Mouse (Mus musculus): Measurements from ENCODE around the gene Lipm. TPM values are rescaled to one million over a fixed set of nuclear protein-coding genes. Genes with fewer than 3 reads are reported as not detected.

Gene Lipm
- total RNA-seq (2021), result not detected
- long read RNA-seq, experiment 1, result 0 reads
- long read RNA-seq, experiment 2, result 0 reads

DNA sequence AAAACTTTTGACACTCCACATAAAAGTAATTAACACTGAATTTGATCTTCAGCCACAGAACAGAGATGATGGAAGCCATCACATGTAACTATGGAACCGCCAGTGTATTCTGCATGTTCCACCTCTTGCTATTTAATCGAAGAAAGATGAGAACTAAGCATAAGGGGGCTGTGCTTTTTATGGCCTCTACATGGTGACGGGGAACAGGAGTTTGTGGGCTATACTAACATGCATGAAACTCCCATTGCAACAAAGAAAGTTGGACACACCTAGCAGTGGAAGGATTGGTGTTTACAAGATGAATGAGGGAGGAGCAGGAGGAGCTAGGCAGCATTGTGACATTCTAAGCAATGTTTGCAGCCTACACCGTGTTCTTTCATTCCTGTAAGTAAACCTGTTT is at the start of gene Lipm:
Gene Lipm (plus strand): TSS at position 301 of the 400 bp plus-strand sequence.
- DNase-seq, result no peak

DNA sequence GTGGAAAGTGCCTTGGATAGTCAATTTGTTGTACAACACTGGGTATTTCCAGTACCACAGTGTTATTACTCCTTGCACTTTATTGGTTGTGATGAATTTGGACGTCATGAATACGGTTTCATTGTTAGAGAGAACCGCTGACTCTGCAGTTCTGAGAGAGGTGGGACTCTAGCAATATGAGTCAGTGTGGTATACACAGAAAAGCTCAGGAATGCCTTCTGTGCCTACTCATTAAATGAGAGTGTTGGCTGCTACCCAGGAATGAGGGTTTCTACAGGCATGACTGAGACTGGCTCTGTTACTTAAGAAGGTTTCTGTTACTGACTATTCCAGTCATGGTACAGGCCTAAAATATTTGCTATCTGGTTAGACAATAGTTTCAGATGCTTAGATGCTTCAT is 49.2 kb upstream of the Lipm start:
- DNase-seq, result no peak

DNA sequence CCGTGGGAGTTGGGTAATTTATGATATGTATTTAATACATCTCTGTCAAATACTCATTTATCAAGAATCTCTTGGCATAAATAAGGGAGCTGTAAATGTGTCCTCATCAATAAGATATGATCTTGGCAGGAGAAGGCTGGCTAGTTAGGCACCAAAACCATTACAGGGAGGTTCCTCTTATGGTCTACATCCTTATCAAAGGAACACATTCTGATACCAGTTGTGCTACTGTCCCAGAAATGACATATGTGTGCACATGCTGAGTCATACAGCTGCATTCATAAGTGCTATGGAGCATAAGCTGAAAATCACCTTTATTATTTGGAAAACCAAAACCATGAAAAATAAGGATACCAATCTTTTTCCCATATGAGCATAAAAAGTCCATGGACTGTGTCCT is 37.2 kb upstream of the Lipm start:
- no peak for DNase-seq

DNA sequence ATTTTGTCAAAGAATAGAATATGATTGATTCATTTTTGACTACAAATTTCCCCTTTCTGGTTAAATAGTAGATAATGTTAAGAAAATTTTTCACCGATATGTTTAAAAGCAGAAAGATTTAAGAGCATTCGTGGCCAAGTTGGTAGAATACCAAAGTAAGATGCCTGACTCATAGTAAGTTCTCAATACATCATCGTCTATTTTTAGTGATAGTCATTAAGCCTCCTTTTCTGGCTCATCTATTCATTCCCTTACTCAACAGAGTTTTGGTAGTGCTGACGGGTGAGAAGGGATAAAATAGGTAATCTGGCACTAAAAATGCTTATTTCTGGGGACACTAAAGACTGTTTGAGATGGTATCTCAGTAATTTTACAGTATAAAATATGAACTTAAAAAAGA is 36.7 kb upstream of the Lipm start:
- DNase-seq, result no peak

DNA sequence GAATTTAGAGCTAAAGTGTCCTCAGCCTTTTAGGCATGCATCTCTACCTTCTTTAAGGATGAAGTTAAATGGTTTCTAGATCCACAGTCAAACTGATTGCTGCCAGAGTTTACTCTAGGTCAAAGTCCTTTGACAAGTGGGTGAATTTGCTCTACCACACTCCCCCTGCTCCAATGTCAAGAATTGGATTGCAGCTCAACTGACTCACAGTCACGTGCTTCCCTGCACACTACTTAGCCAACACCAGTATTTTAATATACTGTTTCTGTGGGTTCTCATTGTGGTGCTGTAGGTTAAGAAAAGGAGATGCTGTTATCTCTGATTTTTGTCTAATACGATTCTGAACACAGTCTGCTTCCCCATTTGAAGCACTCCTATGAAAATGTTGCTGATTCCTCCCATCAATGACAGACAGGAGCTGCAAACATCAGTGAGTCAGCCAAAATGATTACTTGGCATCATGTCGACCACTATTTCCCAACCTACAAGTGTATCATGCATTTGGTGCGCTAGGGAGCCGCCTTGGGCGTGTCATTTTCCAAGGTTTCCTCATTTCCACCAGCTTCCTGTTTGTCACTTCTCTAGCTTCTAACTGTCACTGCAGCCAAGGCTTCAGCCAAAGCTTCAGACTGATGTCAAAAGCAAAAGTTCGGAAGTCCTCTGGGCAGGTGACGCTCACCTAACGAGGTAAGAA is 33.8 kb upstream of the Lipm start, which contains the start of gene Lipn:
Gene Lipn (plus strand): TSS at position 580 of the 694 bp plus-strand sequence.
- no peak for DNase-seq

DNA sequence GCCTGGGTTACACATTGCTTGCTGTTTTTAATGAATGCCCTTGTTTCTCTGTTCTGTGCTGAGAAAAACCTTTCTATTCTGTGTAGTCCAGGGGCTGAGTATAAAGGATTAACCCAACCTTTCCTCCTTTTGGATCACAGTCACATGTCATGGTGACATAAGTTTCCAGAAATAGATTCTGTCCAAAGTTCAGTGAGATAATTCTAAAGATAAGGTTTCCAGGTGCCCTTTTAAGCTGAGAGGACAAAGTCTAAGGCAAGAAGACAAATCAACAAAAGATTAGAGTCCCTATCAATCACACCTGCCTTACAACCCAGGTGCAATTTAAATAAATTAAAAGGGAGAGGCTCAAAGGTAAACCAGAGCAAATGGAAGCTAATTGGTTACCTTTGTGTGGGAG is 26.5 kb upstream of the Lipm start:
- DNase-seq, result no peak

DNA sequence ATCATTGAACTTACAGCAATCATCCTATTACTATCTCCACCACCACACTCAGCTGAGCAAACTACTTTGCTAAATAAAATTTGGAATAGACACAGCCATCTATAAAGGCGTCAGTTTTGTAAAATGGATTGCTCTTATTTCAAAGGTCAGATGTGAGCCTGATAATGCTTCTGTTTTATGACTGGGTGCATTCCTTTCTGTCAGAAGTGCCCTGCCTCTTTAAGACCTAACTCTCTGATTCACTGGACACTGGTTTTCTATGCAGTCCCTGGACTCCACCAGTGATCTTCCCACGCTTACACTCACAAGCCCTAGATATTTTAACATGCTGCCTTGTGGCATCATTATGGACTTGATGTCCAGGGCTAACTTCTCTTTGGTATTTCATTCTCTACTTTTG is 22.6 kb upstream of the Lipm start:
- DNase-seq, result no peak

DNA sequence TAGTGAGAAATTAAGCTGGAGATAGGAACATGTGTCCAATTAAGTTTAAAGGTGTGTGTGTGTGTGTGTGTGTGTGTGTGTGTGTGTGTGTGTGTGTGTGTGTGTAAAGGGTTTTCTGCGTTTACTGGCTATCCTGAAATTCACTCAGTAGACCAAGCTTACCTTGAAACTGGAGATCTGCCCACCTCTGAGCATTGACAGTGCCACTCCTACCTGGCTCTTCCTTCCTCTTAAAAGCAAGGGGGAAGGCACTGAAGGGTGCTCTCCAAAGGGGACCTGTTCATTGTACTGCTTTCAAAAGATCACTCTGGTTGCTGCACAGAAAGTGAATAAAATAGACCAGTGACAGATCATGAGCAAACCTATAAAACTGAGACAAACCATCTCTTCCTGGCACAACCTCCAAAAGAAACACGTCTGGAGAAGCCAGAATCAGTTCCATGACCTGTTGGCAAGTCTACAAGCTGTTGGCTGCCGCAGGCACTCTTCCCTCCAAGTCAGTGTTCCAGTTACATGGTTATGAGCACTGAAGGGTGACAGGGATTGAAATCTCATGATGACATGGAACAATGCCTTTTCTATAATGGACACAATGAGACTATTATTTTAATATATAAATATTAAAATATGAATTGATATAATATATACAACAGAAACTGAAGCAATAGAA is 11.6 kb upstream of the Lipm start:
- no peak for DNase-seq

DNA sequence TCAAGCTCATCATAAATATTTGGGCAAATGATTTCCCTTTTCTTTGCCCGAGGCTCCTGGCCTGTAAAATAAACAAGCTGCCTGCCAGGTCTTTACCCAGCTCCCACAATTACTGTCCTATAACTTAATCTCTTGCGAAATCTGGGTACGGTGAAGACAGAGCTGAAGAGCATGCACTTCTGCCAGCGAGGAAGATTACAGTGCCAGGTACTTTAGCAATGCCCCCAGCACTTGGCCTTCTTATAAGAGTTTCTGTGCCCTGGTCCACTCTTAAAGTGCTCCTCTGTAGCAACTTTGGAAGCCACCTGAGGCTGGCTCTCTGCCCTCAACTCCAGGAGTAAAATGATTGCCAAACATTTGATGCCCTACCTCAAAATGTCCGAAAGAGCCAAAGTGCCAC is 5.4 kb upstream of the Lipm start:
- DNase-seq, result no peak

DNA sequence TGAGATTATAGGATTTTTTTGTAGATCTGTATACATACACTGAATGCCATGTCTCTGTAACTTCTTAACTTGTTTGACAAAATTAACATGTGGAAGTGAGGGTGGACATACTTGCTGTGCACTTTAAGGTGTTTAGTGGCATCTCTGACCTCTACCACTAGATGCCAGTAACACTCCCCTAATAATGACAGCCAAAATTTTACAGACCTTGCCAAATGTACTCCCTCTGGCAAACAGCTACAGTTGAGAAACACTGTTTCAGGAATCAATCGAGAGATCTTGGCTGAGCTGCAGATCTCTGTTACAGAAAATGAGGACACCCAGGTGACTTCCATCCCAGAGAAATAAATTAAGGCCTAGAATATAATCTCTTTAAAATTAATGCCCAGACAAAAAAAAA is 4.5 kb upstream of the Lipm start:
- no peak for DNase-seq

DNA sequence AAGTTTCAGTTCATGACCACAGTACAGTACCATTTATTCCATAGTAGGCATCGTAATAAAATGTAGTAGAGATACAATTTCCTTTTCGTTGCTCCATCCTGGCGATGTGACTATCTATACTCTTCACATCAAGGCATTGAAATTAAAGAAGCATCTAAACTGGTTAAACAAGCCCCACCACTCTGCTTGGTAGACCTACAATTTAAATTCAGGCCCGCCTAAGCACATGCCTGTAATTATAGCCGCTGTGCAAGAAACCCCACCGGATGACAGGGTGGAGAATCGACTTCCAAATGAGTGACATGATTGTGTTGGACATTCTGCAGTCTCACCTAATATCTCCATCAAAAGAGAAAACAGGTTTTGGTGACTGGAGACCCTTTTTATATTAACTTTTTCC is 1.2 kb downstream of the Lipm start:
- DNase-seq, result no peak

DNA sequence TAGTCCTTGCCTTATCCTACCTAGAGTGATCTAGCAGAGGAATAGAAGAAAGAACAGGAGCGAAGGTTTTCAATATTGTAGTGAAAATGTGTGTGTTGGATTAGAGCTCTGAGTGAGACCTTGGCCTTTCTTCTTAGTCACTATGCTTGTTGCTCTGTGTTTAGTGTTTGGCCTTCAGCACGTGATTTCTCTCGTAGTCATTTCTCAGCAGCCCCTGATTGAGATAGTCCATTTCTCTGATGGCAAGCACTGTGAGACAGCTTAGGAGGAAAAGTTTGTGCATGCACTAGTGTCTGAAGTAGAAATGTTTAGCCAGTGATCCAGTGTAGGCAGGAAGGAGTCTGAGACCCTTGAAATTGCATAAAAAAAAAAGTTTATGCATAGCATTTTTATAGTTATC is 4.1 kb downstream of the Lipm start:
- DNase-seq, result no peak

DNA sequence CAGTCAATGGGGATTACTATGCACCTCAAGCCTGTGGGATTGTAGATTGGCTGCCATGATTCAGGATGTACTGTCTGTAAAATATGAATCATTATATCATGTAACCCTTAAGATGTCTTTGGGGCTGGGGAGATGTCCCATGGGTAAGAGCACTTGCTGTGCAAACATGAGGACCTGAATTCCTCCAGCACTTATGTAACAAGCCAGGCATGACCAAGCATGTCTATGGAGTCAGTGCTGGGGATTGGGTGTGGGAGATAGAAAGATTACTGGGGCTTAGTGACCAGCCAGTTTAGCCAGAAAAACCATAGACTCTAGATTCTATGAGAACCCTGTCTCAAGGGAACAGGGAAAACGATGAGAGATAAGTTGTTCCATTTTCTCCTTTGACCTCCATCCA is 18.4 kb downstream of the Lipm start:
- DNase-seq, result no peak

DNA sequence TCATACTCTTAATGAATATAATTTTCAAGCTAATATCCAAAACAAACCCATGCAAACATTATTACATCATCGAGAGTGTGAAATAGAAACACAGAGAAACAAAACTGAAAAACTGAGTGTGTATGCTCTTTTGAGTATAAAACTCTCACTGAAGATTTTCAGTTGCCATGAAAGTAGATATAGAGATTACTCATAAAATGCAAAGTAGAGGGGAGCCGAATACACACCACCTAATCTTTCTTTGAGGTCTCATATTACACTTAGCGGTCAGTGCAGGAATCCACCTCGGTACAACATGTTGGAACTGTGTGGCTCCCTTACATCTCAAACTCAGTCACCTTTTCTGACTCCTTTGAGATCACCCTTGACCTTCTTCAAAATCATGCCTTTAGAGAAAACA is 18.9 kb downstream of the Lipm start:
- DNase-seq, result no peak

DNA sequence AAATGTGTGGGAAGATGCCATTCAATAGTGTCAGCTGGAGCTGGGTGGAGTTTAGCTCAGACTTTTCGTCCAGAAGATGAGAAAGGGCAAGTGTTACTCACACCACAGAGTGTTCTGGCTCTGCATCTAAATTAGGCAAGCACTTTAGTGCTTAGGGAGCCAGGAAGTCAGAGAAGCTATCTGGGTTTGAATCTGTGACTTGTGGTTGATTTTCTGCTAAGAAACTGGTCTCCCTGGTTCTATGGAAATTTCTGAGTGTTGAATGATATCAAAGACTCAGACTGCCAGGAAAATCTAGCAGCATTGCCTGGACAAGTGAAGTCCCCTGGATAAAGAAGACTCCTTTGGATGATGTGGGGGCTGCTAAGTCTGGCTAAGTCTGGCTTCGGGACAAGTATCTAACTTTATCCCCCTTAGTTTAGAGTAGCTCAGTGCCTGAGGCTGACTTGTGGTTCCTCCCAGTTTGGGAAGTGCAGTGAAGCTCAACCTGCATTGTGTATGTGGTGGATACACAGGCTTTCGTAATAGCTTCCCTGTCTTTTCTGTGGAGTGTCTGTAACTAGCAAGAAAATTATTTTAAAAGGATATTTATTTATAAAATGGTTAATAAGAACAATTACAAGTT is 19.5 kb downstream of the Lipm start:
- DNase-seq, result no peak

DNA sequence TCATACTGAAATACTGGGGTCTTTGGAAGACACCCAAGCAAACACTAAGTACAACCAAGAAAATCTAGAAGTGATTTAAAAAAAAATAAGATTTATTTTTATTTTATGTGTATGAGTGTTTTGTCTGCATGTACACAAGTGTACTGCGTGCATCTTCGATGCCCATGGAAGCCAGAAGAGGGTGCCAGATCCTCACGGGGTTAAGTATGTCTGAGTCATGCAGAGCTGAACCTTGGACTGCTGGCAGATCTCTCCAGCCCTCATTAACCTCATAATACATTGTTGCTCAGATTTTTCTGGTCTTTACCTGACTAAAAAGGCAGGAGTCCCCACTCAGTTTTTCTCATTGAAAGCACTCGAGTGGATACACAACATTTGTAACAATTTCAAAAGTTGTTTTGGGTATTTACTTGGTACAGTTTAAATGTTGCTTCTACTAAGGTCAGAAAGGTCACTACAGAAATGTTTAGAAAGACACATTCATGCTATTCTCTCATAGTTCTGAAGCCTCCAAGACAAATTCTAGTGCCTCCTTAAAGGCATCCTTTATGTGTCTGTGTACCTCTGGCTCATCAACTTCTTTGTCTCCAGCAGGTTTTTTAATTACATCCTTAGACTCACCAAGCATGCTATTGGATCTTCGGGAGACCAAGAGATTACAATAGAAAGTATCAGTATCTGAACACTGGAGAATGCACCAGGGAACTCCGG is 38.1 kb downstream of the Lipm start:
- no peak for DNase-seq

DNA sequence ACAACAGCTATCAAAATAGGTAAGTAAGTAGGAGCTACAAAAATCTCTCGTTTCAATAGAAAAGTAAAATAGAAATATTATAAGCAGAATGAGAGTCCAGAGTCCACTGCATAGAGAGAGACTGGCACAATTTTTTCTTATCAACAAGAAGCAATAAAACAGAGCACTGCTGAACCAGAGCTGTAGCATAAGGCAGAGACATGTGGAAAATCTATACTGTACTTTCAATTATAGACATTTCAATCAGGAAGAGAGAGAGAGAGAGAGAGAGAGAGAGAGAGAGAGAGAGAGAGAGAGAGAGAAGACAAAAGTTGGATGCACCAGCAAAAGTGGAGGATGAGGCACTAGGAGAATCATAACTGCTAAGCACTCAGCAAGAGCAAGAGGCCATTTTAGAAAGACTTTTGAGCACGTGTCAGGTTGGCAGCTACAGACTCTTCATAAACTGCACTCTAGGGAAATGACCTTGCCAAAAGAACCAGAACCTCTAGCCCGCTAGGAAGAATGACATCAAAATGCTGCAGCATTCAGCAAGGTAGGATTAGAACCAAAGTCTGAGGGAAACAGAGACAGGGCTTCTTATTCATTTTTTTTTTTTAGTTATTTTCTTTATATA is 38.8 kb downstream of the Lipm start:
- DNase-seq, result no peak

DNA sequence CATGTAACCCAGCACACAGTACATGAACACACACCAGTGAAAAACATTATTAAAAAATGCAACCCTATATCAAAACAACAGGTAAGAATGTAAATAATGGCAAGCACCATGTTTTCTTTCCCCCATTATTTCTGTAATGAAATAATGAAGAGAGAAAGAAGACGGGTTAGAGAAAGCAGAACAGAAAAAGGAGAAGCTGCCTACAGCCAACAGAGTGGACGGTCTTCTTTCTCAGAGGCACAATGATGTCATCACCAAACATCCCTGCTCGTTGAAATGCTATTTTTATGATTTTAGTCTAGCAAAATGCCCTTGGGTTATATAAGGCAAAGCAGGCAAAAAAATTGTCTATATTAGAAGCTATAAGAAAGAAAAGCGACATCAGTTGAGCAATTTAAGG is 47.7 kb downstream of the Lipm start:
- DNase-seq, result no peak

DNA sequence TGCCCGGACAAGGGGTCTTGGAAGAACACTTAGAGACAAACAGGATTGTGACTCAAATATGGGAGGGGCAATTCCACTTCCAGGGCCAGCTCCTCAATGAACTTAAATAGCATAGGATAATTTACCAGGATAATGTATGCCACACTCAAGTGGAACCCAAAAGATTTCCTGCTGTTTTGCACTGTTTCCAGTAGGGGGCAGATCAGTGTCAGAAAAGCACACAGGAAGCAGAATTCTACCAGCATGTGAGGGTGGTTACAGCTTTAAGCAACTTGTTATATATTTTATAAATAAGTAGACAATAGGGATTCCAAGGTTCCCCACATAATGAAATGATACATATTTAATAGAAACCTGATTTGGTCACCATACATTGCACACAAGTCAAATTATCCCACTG is 51.2 kb downstream of the Lipm start:
- no peak for DNase-seq

DNA sequence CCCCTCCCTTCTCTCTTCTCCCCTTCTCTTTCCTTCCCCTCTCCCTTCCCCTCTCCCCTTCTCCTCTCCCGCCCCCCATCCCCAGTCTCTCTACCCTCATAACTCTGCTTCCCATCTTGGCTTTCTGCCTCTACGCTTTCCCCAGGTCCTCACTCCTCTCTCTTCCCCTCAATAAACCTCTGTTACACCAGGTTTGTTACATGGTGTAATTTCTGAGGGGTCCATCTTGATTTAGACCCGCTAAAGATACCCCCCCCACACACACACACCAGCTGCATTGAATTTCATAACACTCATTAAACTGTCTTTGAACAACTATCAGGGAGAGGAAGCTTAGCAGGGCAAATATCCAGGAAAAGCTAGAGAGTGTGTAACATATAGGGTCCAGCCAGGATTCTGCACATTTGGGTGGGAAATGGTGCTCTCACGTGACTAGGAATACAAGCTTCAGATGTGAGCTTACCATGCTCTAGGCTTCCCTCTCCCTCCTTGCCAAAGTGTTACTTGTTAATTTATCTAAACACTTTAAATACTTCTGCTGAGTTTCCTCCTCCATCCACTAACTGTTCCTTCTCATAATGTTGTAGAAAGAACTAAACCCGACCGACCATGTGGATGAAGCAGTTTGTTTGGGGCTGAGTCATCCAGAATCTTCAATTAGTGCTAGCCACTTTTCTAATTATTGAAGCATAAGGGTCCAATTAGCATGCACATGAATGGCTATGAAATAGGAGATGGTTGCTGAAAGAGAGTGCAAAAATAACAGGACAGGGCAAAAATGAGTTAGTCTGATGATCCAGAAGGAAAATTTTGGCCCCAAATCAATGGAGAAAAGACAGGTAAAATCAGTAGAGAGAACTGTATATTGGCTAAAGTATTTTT is 52.8 kb downstream of the Lipm start:
- DNase-seq, result no peak

DNA sequence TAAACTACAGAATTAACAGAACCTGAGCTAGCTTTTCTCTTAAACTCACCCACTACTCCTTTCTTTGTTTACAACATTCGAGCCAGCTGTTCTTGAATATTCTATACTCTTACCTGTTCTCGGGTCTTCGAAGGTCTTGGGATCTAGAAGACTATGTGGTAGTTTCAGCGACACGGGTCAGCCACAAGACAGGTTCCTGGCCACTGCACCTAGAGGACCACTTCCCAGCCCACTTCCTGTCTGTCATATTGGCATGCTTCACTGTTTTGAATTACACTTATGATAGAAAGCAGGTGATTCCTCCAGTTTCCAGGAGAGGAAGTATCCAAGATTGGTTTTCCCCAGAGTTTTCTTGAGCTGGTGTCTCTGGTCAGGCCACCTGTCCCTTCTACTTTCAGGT is 62.0 kb downstream of the Lipm start:
- DNase-seq, result no peak

DNA sequence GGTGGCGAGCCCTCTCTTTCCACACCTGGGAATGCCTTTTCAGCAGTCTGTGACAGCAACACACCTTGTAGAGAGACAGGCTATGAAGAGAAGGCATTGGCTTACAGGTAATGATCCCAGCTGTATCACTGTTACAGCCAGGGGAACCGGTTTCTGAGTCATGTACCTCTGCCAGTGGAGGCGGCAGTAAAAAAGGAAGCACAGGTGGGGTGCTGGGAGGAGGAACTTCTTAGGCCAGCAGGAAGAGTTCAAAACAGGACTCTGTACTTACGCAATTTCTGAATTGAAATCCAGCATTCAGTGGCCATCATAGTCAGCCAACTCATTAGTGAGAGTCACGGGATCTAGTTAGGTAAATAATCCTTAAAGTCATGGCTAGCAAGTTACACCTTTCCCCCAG is 65.2 kb downstream of the Lipm start, which contains the start of gene Ankrd22:
Gene Ankrd22 (minus strand): TSS at position 163 of the 400 bp plus-strand sequence.
- DNase-seq, result no peak

Measured in gastrocnemius, postnatal 10 days (tissue).